Mouse (Mus musculus) E14TG2a.4 (cell line): ENCODE measurements around the gene Epb41l3.

Source experiments
- CTCF ChIP-seq: conservative IDR thresholded peaks from 2 replicates; pipeline ENCODE4 v1.5.1; 2014; ENCODE audit warnings: low read length
- NANOG ChIP-seq: IDR thresholded peaks from 2 replicates; pipeline ENCODE4 v1.6.1; 2014; ENCODE audit warnings: borderline replicate concordance, low read length, mixed read lengths

GRCm38 (mm10) chr17:69097068-69097467 is 21.6 kb downstream of the Epb41l3 start:
- no peak for TF ChIP-seq CTCF
- TF ChIP-seq NANOG: no peak
